Mouse (Mus musculus) heart, embryonic 12.5 days (tissue): ENCODE results near the gene Gse1. TPM values are rescaled to one million over a fixed set of nuclear protein-coding genes. Genes with fewer than 3 reads are reported as not detected.

ENCODE experiments used
- ATAC-seq: fragments of 200-750 bp; cut with Nextera tagmentation; 2 replicates; pipeline ENCODE4 v1.8.0; 2017; ENCODE audit warnings: moderate TSS enrichment, moderate library complexity; ENCODE audit not compliant: insufficient number of reproducible peaks, low FRiP score
- H3K27ac ChIP-seq: fragments of 300-500 bp; sonication (generic); 2 replicates; pipeline ENCODE4 v1.5.1; 2016; ENCODE audit warnings: mild to moderate bottlenecking, moderate library complexity; ENCODE audit not compliant: poor library complexity, severe bottlenecking
- H3K27me3 ChIP-seq: fragments of 300-500 bp; sonication (generic); replicated peaks from 2 replicates; pipeline ENCODE4 v1.6.1; 2016; ENCODE audit warnings: mild to moderate bottlenecking, moderate library complexity
- H3K36me3 ChIP-seq: fragments of 300-500 bp; sonication (generic); 2 replicates; pipeline ENCODE4 v1.6.1; 2016; ENCODE audit warnings: mild to moderate bottlenecking, moderate library complexity
- H3K4me1 ChIP-seq: fragments of 300-500 bp; sonication (generic); replicated peaks from 2 replicates; pipeline ENCODE4 v1.6.1; 2016; ENCODE audit warnings: mild to moderate bottlenecking
- H3K4me2 ChIP-seq: fragments of 300-500 bp; sonication (generic); 2 replicates; pipeline ENCODE4 v1.6.1; 2016; ENCODE audit warnings: mild to moderate bottlenecking, moderate library complexity
- H3K4me3 ChIP-seq: fragments of 300-500 bp; sonication (generic); 2 replicates; pipeline ENCODE4 v1.5.1; 2016; ENCODE audit warnings: mild to moderate bottlenecking
- H3K9ac ChIP-seq: fragments of 300-500 bp; sonication (generic); 2 replicates; pipeline ENCODE4 v1.6.1; 2016; ENCODE audit warnings: mild to moderate bottlenecking, moderate library complexity
- H3K9me3 ChIP-seq: fragments of 300-500 bp; sonication (generic); replicated peaks from 2 replicates; pipeline ENCODE4 v1.6.1; 2016; ENCODE audit warnings: mild to moderate bottlenecking, moderate library complexity
- WGBS: fragments of 180-500 bp; shearing (Covaris S2); methylation state at CpG from one replicate; pipeline ENCODE4 v1.1.7; 2016; 5-methylcytosine and 5-hydroxymethylcytosine counted together
- polyA plus RNA-seq: library from polyadenylated mRNA; unstranded; fragments of >200 nt; fragmentation: Nextera tagmentation; extraction: Ambion mirVana; gene quantifications from 2 replicates; pipeline ENCODE4 v1.2.1, GENCODE M21; 2016

The Gse1 gene
- polyA plus RNA-seq, 1 experiment from 2014 or later: 14.0 TPM

GRCm38 (mm10) chr8:120561539-120562435, 333.5 kb downstream of the Gse1 start:
- no peak overlapping the region for H3K4me3 ChIP-seq
- H3K4me1 ChIP-seq: peaks cover 98% of the 10 kb centered on the region
- 76% methylated on average over 22 of the region's 22 CpGs for WGBS
- H3K9ac ChIP-seq: 0 out of 2 replicates have a peak overlapping the region, but pooled peaks have one; percentile 21
- no peak for ATAC-seq
- no peaks in the 10 kb centered on the region for H3K27me3 ChIP-seq
- H3K36me3 ChIP-seq: peaks cover 29% of the 10 kb centered on the region
- H3K9me3 ChIP-seq: no peaks in the 10 kb centered on the region
- H3K27ac ChIP-seq: peak overlapping the region; percentile 91
- H3K4me2 ChIP-seq: no peak overlapping the region

- Histone ChIP-seq H3K9ac (peak overlapping the region; percentile 49), H3K4me1 (peaks cover 89% of the 10 kb centered on the region), H3K4me3 (no peak overlapping the region), H3K36me3 (peaks cover 39% of the 10 kb centered on the region), H3K27ac (peak overlapping the region; percentile 91), H3K27me3 (no peaks in the 10 kb centered on the region), H3K9me3 (no peaks in the 10 kb centered on the region), H3K4me2 (peak overlapping the region; percentile 53)
- WGBS: 77% methylated on average over 18 of the region's 18 CpGs
- ATAC-seq: peak; percentile 5; the same call in 1 of the 2 replicates
Observed at GRCm38 (mm10) chr8:120562680-120563347, 334.6 kb downstream of the Gse1 start.

- peak; percentile 1 for ATAC-seq
- no peak overlapping the region for H3K4me3 ChIP-seq
Observed at GRCm38 (mm10) chr8:120563348-120563724, 335.1 kb downstream of the Gse1 start.

GRCm38 (mm10) chr8:120563851-120564837, 335.9 kb downstream of the Gse1 start:
- Histone ChIP-seq H3K27me3 (no peaks in the 10 kb centered on the region), H3K36me3 (peaks cover 46% of the 10 kb centered on the region), H3K27ac (peak overlapping the region; percentile 91), H3K4me2 (peak overlapping the region; percentile 53), H3K4me1 (peaks cover 76% of the 10 kb centered on the region), H3K4me3 (0 out of 2 replicates have a peak overlapping the region, but pooled peaks have one; percentile 3), H3K9me3 (no peaks in the 10 kb centered on the region), H3K9ac (peak overlapping the region; percentile 49; the same call in 1 of the 2 replicates)
- peak; percentile 76 for ATAC-seq
- WGBS: 19% methylated on average over 20 of the region's 20 CpGs

More at GRCm38 (mm10) chr8:120563348-120563724, 335.1 kb downstream of the Gse1 start:
- H3K9ac ChIP-seq: peak overlapping the region; percentile 49
- peak overlapping the region; percentile 91 for H3K27ac ChIP-seq
- peaks cover 45% of the 10 kb centered on the region for H3K36me3 ChIP-seq
- no peaks in the 10 kb centered on the region for H3K9me3 ChIP-seq
- WGBS: 16% methylated on average over 8 of the region's 8 CpGs
- H3K4me1 ChIP-seq: peaks cover 84% of the 10 kb centered on the region
- peak overlapping the region; percentile 53 for H3K4me2 ChIP-seq
- H3K27me3 ChIP-seq: no peaks in the 10 kb centered on the region

- no peak overlapping the region for H3K4me2 ChIP-seq
- H3K27ac ChIP-seq: peak overlapping the region; percentile 65
- no peaks in the 10 kb centered on the region for H3K27me3 ChIP-seq
- H3K36me3 ChIP-seq: peaks cover 50% of the 10 kb centered on the region
- whole genome bisulfite sequencing: 42% methylated on average over 7 of the region's 7 CpGs
- no peaks in the 10 kb centered on the region for H3K9me3 ChIP-seq
- ATAC-seq: no peak
- peaks cover 71% of the 10 kb centered on the region for H3K4me1 ChIP-seq
- H3K9ac ChIP-seq: peak overlapping the region; percentile 50; the same call in 1 of the 2 replicates
- H3K4me3 ChIP-seq: no peak overlapping the region
Observed at GRCm38 (mm10) chr8:120565151-120565711, 337.0 kb downstream of the Gse1 start.

- no peak overlapping the region for H3K4me3 ChIP-seq
- no peak overlapping the region for H3K4me2 ChIP-seq
- no peak overlapping the region for H3K27ac ChIP-seq
- H3K36me3 ChIP-seq: peaks cover 64% of the 10 kb centered on the region
- H3K9me3 ChIP-seq: no peaks in the 10 kb centered on the region
- 90% methylated on average over 8 of the region's 8 CpGs for WGBS
- no peak overlapping the region for H3K9ac ChIP-seq
- H3K27me3 ChIP-seq: no peaks in the 10 kb centered on the region
- peaks cover 65% of the 10 kb centered on the region for H3K4me1 ChIP-seq
- ATAC-seq: no peak
Observed at GRCm38 (mm10) chr8:120566681-120567080, 338.4 kb downstream of the Gse1 start.

- Histone ChIP-seq H3K4me1 (peaks cover 55% of the 10 kb centered on the region), H3K36me3 (peaks cover 74% of the 10 kb centered on the region), H3K9ac (no peak overlapping the region), H3K4me2 (no peak overlapping the region), H3K9me3 (no peaks in the 10 kb centered on the region), H3K27ac (no peak overlapping the region), H3K4me3 (no peak overlapping the region), H3K27me3 (no peaks in the 10 kb centered on the region)
- WGBS: 96% methylated on average over 17 of the region's 17 CpGs
- ATAC-seq: no peak
Observed at GRCm38 (mm10) chr8:120567731-120568130, 339.5 kb downstream of the Gse1 start.

GRCm38 (mm10) chr8:120568164-120568798, 340.0 kb downstream of the Gse1 start:
- 94% methylated on average over 37 of the region's 37 CpGs for WGBS
- H3K4me2 ChIP-seq: no peak overlapping the region
- no peak overlapping the region for H3K4me3 ChIP-seq
- no peak overlapping the region for H3K27ac ChIP-seq
- ATAC-seq: no peak
- peaks cover 49% of the 10 kb centered on the region for H3K4me1 ChIP-seq
- peaks cover 80% of the 10 kb centered on the region for H3K36me3 ChIP-seq
- H3K9ac ChIP-seq: no peak overlapping the region
- H3K9me3 ChIP-seq: no peaks in the 10 kb centered on the region
- H3K27me3 ChIP-seq: no peaks in the 10 kb centered on the region

- Histone ChIP-seq H3K27ac (no peak overlapping the region), H3K9me3 (no peaks in the 10 kb centered on the region), H3K4me1 (peaks cover 43% of the 10 kb centered on the region), H3K4me3 (no peak overlapping the region), H3K27me3 (no peaks in the 10 kb centered on the region), H3K4me2 (no peak overlapping the region), H3K9ac (no peak overlapping the region), H3K36me3 (peaks cover 88% of the 10 kb centered on the region)
- 93% methylated on average over 17 of the region's 17 CpGs for WGBS
- ATAC-seq: no peak
Observed at GRCm38 (mm10) chr8:120569123-120569522, 340.9 kb downstream of the Gse1 start.
